Mouse (Mus musculus) E14TG2a.4 (cell line): ENCODE measurements at regions not wholly inside any gene's neighbourhood (a gene's known extent, or its start where the extent isn't known, plus 50 kb on each side); places are given as distances from the start of the nearest gene placed in this dataset.
A peak's percentile ranks its signal among the peaks of the same experiment; 100 is the strongest.

ENCODE experiments used
- H3K27me3 ChIP-seq: 2 replicates; pipeline ENCODE4 v1.6.1; 2014; ENCODE audit warnings: low read length, control low read depth; ENCODE audit not compliant: insufficient read depth
- H3K36me3 ChIP-seq: 2 replicates; pipeline ENCODE4 v1.6.1; 2014; ENCODE audit warnings: low read length, control low read depth; ENCODE audit not compliant: insufficient read depth
- H3K4me1 ChIP-seq: replicated peaks from 2 replicates; pipeline ENCODE4 v1.6.1; 2014; ENCODE audit warnings: low read depth, low read length, control low read depth
- H3K4me3 ChIP-seq: replicated peaks from 2 replicates; pipeline ENCODE4 v1.5.1; 2014; ENCODE audit warnings: mild to moderate bottlenecking, low read length
- H3K9me3 ChIP-seq: 2 replicates; pipeline ENCODE4 v1.6.1; 2014; ENCODE audit warnings: low read length, control low read depth
- CTCF ChIP-seq: conservative IDR thresholded peaks from 2 replicates; pipeline ENCODE4 v1.5.1; 2014; ENCODE audit warnings: low read length
- NANOG ChIP-seq: IDR thresholded peaks from 2 replicates; pipeline ENCODE4 v1.6.1; 2014; ENCODE audit warnings: borderline replicate concordance, low read length, mixed read lengths
- POU5F1 ChIP-seq: IDR thresholded peaks from 2 replicates; pipeline ENCODE4 v1.6.1; 2014; ENCODE audit warnings: low read length, borderline replicate concordance

- Histone ChIP-seq H3K4me1 (no peaks in the 10 kb centered on the region), H3K27me3 (no peaks in the 10 kb centered on the region), H3K36me3 (no peaks in the 10 kb centered on the region), H3K4me3 (no peak overlapping the region), H3K9me3 (peaks cover 19% of the 10 kb centered on the region)
- no peak for TF ChIP-seq CTCF
- no peak for TF ChIP-seq POU5F1
- no peak for TF ChIP-seq NANOG
Observed at GRCm38 (mm10) chr4:105925506-105925905, 135.8 kb downstream of the Gm12728 start.

GRCm38 (mm10) chr4:105929658-105930057, 140.0 kb downstream of the Gm12728 start:
- H3K4me1 ChIP-seq = no peaks in the 10 kb centered on the region
- TF ChIP-seq CTCF (no peak), NANOG (no peak), POU5F1 (no peak)
- H3K36me3 ChIP-seq = no peaks in the 10 kb centered on the region
- H3K9me3 ChIP-seq = peaks cover 19% of the 10 kb centered on the region
- no peak overlapping the region for H3K4me3 ChIP-seq
- H3K27me3 ChIP-seq = no peaks in the 10 kb centered on the region

DNA sequence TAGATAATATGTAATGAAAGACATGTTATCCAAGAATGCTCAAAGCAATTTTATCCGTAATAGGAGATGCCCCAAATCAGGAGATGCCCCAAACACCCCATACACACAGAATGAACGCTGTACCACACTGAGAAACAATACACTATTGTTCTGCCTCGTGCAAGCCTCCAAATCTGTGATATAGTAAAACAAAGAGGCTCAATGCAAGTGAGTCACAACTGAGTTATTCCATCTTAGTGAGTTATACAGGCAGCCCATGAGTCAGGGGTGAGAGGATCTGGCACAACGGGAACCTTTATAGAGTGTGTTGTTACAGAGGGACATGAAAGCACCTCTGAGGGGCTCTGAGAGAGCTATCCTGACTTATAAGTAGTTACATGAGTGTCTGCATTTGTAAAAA, 145.3 kb downstream of the Gm12728 start:
- TF ChIP-seq NANOG = no peak
- TF ChIP-seq POU5F1 = no peak
- no peak for TF ChIP-seq CTCF
- Histone ChIP-seq H3K4me1 (no peaks in the 10 kb centered on the region), H3K9me3 (no peaks in the 10 kb centered on the region), H3K4me3 (no peak overlapping the region), H3K36me3 (no peaks in the 10 kb centered on the region), H3K27me3 (peaks cover 7% of the 10 kb centered on the region; the same call in 1 of the 2 replicates)

DNA sequence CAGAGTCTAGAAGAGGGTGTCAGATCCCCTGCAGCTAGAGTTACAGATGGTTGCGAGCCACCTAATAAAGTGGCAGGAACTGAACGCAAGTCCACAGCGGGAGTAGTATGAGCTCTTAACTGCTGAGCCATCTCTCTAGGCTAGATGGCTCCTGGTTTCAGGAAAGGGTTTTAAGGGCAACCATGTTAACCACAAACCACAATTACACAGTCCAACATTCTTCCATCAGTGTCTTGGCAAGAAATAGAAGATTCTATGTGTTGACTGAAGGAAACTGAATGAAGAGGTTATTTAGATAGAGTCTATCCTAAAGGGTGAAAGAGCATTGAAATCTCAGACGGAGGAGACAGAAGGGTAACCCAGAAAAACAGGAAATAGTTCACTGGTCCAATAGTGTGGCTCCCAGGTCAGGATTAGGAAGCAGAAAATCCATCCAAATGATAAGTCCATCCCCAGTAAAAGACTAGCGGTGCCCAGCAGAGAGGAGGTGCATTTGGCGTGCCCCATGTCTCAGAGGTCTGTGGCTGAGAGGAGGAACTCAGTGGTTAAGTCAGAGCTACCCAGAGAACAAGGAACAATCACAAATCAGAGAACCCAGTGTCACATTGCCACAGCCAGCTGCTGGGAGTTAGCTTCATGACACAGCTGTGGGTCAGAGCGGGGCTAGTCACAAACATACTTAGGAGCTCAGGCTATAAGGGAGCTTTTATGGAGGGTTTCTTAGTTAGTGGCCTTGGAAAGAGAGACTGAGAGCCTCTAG, 147.3 kb downstream of the Gm12728 start:
- H3K4me3 ChIP-seq = no peak overlapping the region
- no peaks in the 10 kb centered on the region for H3K4me1 ChIP-seq
- H3K27me3 ChIP-seq = peaks cover 7% of the 10 kb centered on the region; the same call in 1 of the 2 replicates
- no peaks in the 10 kb centered on the region for H3K36me3 ChIP-seq
- TF ChIP-seq NANOG = no peak
- no peak for TF ChIP-seq POU5F1
- TF ChIP-seq CTCF = no peak
- H3K9me3 ChIP-seq = no peaks in the 10 kb centered on the region

DNA sequence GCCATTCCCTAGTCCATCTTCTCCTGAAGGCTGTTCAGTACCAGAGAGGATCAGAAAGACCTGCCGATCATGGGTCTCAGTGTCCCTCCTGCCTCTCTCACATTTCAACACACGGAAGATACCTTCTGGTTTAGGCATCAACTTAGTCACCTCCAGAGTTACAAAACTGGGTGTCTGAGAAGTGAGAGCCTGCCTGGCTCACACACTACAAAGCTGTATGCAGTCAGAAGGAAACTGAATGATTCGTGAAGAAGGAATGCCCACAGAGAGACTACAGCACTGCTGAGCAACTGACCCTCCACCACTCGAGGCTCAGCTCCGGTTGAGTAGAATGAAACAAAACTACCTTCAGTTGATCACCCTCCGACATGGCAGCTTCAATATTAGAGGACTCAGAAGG, 147.9 kb downstream of the Gm12728 start:
- TF ChIP-seq CTCF (no peak), NANOG (no peak), POU5F1 (no peak)

DNA sequence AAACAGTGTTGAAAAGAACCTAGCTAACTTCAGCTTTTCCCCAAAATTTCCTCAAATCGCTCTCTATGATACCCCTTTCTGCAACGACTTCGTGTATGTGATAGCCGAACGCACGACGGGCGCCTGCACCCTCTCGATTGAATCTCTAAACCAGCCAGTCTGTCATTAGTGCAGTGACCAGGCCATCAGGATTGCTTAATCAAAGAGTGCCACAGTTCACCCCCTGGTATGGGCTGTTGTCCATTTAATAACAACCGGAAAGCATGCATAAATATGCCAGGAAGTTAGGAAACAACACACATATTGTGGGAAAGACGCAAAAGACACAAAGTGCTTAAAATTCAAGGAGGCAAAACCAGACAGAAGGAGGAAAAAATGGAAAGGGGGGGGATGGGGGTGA, 149.2 kb downstream of the Gm12728 start:
- Histone ChIP-seq H3K27me3 (peaks cover 7% of the 10 kb centered on the region; the same call in 1 of the 2 replicates), H3K4me3 (no peak overlapping the region), H3K9me3 (no peaks in the 10 kb centered on the region), H3K36me3 (no peaks in the 10 kb centered on the region), H3K4me1 (no peaks in the 10 kb centered on the region)
- TF ChIP-seq POU5F1 = no peak
- TF ChIP-seq CTCF = no peak

More for the DNA sequence above, 147.9 kb downstream of the Gm12728 start:
- no peak overlapping the region for H3K4me3 ChIP-seq
- no peaks in the 10 kb centered on the region for H3K9me3 ChIP-seq
- no peaks in the 10 kb centered on the region for H3K4me1 ChIP-seq
- no peaks in the 10 kb centered on the region for H3K36me3 ChIP-seq
- H3K27me3 ChIP-seq = peaks cover 7% of the 10 kb centered on the region; the same call in 1 of the 2 replicates

DNA sequence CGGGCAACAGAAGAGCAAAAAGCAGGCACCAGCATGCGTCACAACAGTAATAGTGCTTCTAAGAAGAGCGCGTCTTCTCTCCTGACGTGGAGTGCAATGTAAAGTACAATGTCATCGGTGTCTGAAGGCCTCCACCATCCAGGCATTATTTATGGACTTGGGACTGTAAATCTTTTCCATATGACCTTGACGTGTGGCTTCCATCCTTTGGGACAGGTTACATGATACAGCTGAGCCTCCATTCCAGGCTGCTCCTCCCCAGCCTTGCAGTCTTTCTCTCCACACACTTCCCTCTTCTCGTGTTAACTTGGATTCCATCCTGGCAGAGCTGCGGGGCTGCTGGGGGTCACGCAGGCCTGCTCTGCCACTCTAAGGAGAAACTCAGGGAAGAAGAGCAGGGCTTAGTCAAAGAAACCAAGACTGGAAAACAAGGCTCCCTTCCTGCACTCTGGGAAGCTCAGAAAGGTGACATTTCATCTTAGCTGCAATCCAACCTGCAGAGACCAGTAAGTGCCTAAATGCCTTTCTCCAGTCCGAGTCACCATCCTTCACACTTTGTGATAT, 150.0 kb downstream of the Gm12728 start:
- H3K27me3 ChIP-seq = peaks cover 7% of the 10 kb centered on the region; the same call in 1 of the 2 replicates
- no peak overlapping the region for H3K4me3 ChIP-seq
- H3K9me3 ChIP-seq = no peaks in the 10 kb centered on the region

GRCm38 (mm10) chr4:105940891-105941290, 151.2 kb downstream of the Gm12728 start:
- no peak overlapping the region for H3K4me3 ChIP-seq
- H3K4me1 ChIP-seq = peaks cover 14% of the 10 kb centered on the region
- H3K27me3 ChIP-seq = peaks cover 7% of the 10 kb centered on the region; the same call in 1 of the 2 replicates
- no peaks in the 10 kb centered on the region for H3K36me3 ChIP-seq
- no peak for TF ChIP-seq NANOG
- no peak for TF ChIP-seq POU5F1
- no peak for TF ChIP-seq CTCF
- H3K9me3 ChIP-seq = no peaks in the 10 kb centered on the region

More for the DNA sequence above, 150.0 kb downstream of the Gm12728 start:
- peaks cover 2% of the 10 kb centered on the region for H3K4me1 ChIP-seq
- H3K36me3 ChIP-seq = no peaks in the 10 kb centered on the region
- TF ChIP-seq POU5F1 = no peak
- no peak for TF ChIP-seq NANOG
- no peak for TF ChIP-seq CTCF

DNA sequence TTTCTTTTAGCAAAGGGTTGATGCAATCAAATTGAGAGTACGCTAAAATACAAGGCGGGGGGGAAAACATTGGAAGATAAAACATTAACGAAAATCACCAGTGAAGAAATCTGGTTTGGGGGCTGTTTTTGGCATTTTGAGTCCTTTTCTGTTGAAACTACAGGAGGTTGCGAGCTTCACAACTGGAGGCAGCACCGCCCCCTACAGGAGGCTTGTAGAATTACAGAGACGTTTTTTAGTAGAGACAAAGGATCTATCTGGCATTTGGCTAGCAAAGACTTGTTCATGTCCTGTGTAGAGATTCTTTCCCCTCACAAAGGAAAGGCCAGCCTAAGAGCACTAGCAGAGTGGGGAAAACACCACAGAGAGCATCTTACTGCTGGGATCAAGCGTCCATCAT, 152.1 kb downstream of the Gm12728 start:
- H3K27me3 ChIP-seq = peaks cover 7% of the 10 kb centered on the region; the same call in 1 of the 2 replicates
- peaks cover 19% of the 10 kb centered on the region for H3K4me1 ChIP-seq
- H3K9me3 ChIP-seq = no peaks in the 10 kb centered on the region
- H3K36me3 ChIP-seq = no peaks in the 10 kb centered on the region
- TF ChIP-seq POU5F1 (no peak), CTCF (peak; percentile 75)
- no peak overlapping the region for H3K4me3 ChIP-seq
